9 mouse cellular contexts compared by ENCODE assay signal in the genomic region with DNA sequence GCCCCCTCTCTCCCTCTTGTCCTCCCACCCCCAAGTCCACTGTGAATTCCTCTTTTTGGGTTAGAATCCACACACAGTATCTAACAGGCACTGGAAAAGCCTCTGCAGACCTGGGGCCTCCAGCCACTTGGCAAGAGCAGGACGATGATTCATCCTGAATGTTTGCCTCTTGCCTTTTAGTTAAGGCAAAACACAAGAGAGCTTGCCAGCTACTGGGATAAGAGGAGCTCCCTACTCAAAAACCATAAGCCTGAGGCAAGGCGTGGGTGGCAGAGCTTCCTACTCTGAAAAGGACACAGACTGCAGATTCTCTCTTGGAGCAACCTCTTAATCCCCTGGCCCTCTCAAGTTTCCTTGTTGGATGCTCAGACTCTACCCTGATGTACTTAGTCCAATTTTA.
DNase-seq lines count a peak whose midpoint lies in the region; ATAC-seq and TF ChIP-seq lines count a peak whose summit lies in the region.
"Had no signal": no experiment of that assay in that cellular context is flagged by ENCODE, and none has a peak within 500 bp of the region (broad histone marks: within the 10 kb centered on the region; RNA-seq: fewer than 3 reads in every experiment).

No protein-coding gene starts in this region.

- WGBS in lung, adult 2 months: 24% methylated on average over 2 of the region's 2 CpGs
- WGBS in heart, embryonic 12.5 days: 27% methylated on average over 2 of the region's 2 CpGs

- no peak for TF ChIP-seq POLR2A in lung, adult 2 months (IDR thresholded peaks at IDR 0.05; ENCODE audit: borderline replicate concordance, extremely low read depth, low read depth, low read length)

- H3K27me3 ChIP-seq in heart, embryonic 12.5 days (replicated peaks): no peaks in the 10 kb centered on the region

- no peak overlapping the region for H3K4me2 ChIP-seq in heart, embryonic 12.5 days
- H3K4me2 ChIP-seq: midbrain, embryonic 12.5 days had no signal

- peak overlapping the region; percentile 64 for H3K27ac ChIP-seq in heart, embryonic 12.5 days (ENCODE audit: poor library complexity, severe bottlenecking)
- H3K27ac ChIP-seq: midbrain, embryonic 12.5 days had no signal

- no peak overlapping the region for H3K4me3 ChIP-seq in lung, adult 2 months (replicated peaks; ENCODE audit: extremely low read depth, low read depth, low read length)
- no peak overlapping the region for H3K4me3 ChIP-seq in heart, embryonic 12.5 days
- H3K4me3 ChIP-seq: midbrain, embryonic 12.5 days had no signal

- peaks cover 4% of the 10 kb centered on the region; the same call in 1 of the 2 replicates for H3K36me3 ChIP-seq in heart, embryonic 12.5 days
- H3K36me3 ChIP-seq: midbrain, embryonic 12.5 days had no signal

- TF ChIP-seq CTCF in lung, adult 2 months (IDR thresholded peaks at IDR 0.05; ENCODE audit: insufficient read depth, low read length): no peak

- H3K9ac ChIP-seq in heart, embryonic 12.5 days: no peak overlapping the region
- H3K9ac ChIP-seq: midbrain, embryonic 12.5 days had no signal

- peaks cover 2% of the 10 kb centered on the region for H3K4me1 ChIP-seq in lung, adult 2 months (ENCODE audit: control insufficient read depth, insufficient read depth, low read length)
- peaks cover 49% of the 10 kb centered on the region for H3K4me1 ChIP-seq in heart, embryonic 12.5 days (replicated peaks)
- H3K4me1 ChIP-seq: midbrain, embryonic 12.5 days had no signal

- peak; percentile 59 to 77 for DNase-seq in lung, adult 18-20 months
- no peak for DNase-seq in lung, adult 2 months
- peak; percentile 63 to 79 for DNase-seq in cerebellum, adult 18-20 months
- DNase-seq in lung, postnatal 25 days (ENCODE audit: low spot score): peak; percentile 72
- DNase-seq in kidney, postnatal 10 days: no peak

- 0 out of 2 replicates have a peak, but pooled peaks have one; percentile 20 for ATAC-seq in heart, embryonic 12.5 days (ENCODE audit: insufficient number of reproducible peaks, low FRiP score)
- ATAC-seq in megakaryocyte, adult 5-6 weeks (ENCODE audit: poor library complexity, severe bottlenecking): no peak
- ATAC-seq in monocyte, adult 5-6 weeks (replicated peaks; ENCODE audit: insufficient number of reproducible peaks, low FRiP score, low TSS enrichment, poor library complexity, severe bottlenecking): no peak

- H3K9me3 ChIP-seq in heart, embryonic 12.5 days (replicated peaks): peaks cover 7% of the 10 kb centered on the region
- H3K9me3 ChIP-seq: midbrain, embryonic 12.5 days had no signal

Comparison
In these comparisons a context has a peak if more than half of its experiments do, and no peak if none do; other contexts are left out.
1. DNase-seq: peak in lung, adult 18-20 months (2 of 2), cerebellum, adult 18-20 months (2 of 2) and lung, postnatal 25 days (single experiment); none in lung, adult 2 months (single experiment) and kidney, postnatal 10 days (single experiment).